Mouse (Mus musculus) lung, postnatal 36 days (tissue): ENCODE measurements around the gene Chd6.

ENCODE experiments used
- DNase-seq: peaks from one replicate; pipeline ENCODE4 v3.0.0; 2022; ENCODE audit warnings: mixed read lengths

Gene Chd6

DNA sequence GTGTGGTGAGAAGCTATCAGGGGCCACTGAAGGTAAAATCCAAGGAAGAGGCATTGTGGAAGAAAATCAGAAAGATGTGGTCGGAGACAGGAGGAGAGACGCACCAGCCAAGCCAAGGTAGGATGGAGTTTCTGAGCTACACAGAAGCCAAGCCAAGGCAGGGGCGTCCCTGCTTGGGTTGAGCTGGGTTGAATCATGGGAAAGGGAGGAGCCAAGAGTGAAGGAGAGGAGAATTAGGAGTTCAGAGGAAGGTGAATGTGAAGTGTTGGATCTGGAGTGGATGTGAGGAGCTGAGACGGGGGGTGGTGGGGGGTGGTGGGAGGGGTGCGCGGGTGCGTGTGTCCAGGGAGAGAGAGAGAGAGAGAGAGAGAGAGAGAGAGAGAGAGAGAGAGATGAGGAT, 187.6 kb downstream of the Chd6 start:
- DNase-seq = no peak

DNA sequence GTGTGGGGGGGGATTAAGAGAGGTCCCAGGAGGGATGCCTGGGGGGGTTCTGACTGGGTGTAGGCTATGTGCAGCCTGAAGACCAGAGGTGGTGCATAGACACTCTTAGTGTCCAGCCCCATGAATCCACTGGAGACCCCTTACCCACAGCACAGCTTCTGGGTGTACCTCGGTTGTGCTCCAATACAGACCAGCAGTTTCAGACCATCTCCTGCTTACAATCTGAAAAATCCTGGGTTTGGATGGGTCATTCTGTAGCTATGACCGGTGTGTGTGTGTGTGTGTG, 190.0 kb downstream of the Chd6 start:
- no peak for DNase-seq

DNA sequence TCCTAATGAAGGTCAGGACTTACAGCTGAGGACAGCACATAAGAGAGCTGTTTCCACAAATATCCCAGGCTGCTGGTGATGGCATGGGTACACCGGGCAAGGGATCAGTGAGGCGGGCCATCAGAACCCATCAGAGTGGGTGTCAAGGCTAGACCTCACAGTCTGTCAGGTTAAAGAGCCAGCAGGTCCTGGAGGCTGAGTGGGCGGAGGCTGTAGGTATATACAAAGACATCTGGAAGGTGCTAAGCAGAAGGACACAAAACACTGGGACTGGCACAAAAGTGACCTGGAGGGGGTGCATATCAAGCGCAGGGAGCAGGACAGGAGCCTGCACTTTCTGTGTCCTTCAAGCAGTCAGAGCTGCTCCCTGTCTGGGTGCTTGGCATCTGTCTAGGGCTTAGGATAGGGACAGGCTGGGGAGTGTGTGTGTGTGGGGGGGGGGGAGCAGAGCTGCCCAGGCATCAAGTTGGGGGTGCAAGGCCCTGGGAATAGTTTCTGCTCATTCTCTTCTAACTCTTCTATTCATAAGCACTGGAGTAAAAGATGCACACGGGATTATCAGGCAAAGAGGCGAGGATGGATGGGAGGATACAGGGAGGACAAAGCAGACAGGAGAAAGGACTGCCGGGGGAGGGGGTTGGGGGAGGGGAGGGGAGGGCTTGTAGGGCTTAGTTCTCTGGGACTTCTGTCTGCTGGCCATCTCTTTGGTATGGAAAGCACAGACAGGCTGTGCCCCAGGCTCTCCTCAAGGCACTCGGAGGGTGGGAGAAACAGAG, 190.5 kb downstream of the Chd6 start:
- DNase-seq = no peak

DNA sequence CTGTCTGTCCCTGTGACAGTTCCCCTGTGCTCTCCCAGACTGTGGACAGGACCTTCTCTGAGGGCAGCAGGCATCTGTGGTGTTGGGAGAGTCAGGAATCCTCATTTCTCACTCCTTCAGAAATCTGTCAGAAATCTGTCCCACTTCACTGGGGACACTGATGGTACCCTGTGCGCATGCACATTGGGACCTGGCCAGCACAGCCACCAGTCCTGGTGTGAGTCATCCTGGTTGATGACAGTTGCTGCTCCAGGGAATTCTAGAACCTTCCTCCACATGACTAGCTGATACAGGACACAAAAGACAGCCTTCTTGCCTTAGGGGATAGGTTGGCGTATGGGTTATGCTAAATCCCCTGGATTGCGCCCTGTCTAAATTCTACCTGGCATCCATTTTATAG, 191.6 kb downstream of the Chd6 start:
- DNase-seq = no peak

DNA sequence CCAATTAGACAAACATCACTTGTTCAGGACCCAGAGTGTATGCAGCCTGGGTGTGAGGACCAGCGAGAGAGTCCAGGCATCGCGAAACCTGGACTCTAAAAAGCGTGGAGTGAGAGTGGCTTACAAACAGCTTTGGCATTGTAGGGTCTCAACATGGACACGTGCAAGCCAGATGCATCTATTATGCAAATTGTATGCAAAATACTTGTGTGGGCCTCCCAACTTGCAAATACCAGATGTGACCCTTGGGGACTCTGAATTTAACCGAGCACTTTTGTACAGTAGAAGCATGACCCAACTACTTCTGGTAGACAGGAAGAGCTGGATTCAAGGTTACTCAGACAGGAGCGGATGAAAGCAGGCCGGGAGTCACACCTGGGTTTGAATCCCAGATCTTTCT, 192.2 kb downstream of the Chd6 start:
- no peak for DNase-seq

DNA sequence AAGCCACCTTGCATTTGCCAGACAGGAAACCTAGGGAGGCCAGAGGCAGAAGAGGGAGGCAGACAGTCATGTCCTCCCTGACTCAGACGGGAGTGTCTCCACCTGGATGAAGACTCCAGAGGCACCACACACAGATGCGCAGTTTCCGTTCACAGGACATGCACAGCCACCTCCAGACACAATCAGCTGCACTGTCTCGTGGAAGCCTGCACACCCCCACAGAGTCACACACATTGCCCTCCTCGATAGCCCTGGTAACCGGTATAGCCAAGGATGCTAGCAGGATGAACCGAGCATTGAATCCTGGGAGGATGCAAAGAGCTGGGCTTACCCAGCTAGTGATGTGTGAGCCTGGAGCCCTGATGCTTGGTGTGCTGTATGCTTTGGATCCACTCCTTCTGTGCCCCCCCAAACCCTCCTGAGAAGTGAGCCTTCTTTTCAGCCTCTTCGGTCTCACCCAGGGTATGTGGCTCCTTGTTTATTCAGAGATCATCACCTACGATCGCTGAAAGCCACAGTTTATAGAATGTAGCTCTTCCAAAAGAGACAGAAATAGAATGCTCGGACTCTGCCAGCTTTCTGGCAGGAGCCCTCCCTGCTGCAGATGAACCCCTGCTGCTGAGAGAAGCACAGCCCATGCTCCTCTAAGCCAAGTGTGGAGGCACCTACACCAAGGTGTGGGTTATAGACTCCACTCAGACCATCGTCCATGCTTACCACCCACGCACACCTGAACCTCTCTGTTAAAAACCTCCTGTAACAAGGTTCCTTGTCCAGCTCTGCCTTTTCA, 192.9 kb downstream of the Chd6 start:
- no peak for DNase-seq

DNA sequence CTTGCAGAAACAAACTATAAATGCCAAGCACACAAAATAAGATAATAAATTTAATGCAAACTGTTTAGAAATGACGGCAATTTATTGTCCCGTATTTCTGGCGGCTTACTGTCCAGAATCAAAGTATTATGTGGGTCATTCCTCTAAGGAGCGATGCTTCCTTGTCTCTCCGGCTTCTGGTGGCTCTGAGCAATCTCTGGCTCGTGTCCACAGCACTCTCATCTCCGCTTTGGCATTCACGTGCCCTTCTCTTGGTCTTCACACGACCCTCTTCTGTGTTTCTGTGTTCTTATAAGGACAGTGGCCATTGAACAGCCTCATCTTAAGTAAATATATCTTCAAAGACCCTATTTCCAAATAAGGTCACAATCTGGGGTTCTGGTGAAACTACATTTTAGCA, 194.2 kb downstream of the Chd6 start:
- DNase-seq = no peak

DNA sequence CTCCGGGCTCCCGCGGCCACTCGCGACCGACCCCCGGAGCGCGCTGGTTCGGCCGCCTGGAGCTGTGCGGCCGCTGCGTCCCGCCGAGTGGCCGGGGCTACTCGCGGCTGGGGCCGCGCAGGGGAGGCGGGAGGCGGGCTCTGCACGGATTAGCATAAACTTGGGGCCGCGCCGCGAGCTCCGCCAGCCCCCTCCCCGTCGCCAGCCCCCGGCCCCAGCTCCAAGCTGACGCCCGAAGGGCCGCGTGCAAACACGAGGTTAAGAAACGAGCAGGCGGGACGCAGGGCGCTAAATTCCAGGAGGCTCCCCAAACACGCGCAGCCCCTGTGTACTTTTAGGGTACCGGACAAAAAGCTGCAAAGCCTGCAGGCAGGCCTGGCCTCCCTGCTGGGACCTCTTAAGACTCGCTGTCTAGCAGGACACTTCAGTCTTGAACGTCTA, 196.6 kb downstream of the Chd6 start, which contains the start of gene Emilin3:
Emilin3 (minus strand) TSS at position 98 of the 441 bp plus-strand sequence.
- no peak for DNase-seq

DNA sequence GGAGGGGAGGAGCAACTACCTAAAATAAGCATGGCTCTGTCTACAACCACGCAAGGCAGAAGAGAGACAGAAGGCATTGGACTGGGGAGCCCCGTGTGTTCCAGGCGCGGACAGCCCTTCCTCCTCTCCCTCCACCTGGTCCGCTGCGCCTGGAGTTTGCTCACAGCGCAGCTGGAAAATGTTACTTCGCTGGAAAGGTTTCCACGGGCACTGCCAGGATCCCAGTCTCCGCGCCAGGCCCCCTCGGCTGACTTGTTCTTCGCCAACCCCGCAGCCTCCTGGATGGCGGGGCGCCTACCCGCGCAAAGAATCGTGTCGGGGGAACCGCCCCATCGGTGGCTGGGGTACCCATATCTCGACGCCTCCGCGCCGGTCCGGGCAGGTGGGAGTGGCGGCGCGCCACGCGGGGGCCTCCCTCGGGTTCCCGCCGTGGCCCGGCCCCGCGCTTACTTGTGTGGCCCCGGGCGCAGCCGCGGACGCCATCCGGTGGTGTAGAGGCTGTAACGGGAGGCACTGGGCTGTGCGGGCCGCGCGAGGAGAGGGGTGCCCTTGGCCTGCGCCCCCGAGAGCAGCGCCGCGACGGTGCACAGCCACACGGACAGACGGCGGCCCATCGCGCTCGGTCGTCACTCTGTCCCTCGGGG, 197.2 kb downstream of the Chd6 start:
- no peak for DNase-seq

DNA sequence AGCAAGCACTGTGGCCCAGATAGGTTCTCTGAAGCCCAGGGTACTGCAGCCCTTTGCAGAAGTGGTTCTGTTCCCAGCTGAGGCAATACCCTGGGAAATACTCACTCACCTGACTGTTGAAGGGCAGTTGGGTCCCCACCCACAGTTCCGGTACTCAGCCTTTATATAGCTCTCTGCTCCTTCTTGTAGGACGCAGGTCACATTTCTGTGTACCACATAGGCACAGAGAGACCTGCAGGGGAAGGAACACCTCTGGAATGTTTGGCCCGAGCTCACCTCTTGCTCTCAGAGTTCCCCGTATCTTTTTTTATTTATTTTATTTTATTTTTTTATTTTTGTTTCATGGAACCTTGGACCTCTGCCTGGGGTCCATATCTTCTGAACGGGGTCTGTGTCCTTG, 198.2 kb downstream of the Chd6 start:
- DNase-seq = no peak

DNA sequence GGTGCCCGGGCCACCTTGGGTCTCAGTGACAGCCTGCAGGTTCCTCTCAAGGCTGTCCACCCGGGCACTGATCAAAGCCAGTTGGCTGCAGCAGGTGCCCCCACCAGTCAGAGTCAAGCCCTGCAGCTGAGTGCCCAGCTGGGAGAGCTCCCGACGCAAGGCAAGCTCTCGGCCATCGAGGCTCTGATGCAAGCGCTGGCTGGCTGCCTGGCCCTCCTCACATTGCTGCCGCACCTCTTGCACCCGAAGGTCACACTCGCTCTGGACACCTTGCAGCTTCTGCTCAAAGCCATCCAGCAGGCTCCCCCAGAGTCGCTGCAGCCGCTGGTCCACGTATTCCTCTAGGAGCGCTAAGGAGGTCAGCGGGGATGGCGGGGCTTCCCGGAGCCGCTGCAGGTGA, 200.3 kb downstream of the Chd6 start:
- DNase-seq = no peak

DNA sequence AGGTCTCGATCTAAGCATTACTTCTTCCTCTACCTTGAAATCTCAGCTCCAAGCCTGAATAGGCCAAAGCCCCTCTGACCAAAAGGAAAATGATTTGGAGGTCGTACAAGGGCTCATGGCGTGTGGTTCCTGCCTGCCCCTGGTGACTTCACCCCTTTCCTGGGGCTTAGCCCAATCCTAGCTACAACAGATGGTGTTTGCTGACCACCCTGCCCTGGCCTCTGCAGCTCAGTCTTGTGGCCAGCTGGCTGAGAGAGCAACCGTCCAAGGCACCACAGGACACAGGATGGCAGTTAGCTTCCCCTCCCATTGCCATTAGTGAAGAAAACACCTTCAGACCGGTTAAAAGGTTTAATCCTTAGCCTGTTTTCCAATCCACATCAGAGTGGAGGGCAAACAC, 202.8 kb downstream of the Chd6 start:
- DNase-seq = no peak

DNA sequence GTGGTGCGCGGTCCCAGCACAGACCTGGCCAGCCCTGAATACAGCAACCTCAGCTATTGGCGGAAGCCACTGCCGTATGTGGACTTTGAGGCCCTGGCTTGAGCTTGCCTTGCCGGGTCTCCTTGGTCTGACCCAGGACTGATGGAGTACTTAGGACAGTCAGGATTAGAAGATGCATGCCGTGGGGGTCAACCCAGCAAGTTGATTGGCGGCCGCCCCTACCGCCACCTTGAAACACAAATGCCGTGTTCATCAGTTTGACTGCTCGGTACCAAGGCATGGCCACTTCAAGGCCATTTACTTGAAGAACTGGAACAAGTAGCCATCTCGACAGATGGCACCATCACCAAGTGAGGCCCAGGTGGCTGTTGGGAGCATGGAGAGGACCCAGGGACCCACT, 203.6 kb downstream of the Chd6 start:
- DNase-seq = no peak

DNA sequence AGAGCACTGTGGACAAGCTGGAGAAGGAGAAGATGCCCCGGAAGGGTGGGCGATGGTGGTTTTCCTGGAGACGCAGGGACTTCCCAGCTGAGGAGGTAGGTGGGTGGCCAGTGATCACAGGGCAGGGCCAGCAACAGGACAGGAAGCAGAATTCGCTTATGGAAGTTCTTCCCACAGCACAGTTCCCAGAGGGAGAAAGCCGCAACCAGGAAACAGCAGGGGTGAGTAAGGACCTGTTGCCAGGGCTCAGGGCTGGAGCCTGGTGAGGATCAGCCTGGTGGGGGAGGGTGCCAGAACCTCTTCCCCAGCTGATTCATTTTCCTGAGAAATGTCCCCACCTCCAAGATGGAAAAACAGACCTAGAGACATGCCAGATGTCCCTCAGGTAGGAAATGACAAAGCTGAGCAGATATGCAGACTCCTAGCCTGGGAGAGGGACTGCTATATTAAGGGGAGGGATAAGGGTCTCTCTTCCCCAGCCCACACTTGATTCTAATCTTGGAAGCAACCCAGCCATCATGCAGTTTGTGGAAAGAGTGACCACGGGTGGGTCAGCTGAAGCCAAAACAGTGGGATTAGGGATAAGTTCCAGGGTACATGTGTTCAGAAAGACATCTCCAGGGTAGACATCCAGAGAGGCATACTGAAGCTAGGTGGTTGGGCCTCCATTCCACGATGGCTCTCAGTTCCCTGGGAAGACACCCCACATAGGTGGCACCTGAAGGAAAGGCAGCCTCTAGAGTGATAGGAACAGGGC, 207.0 kb downstream of the Chd6 start:
- no peak for DNase-seq
